Mouse (Mus musculus) urinary bladder, adult 18-20 months (tissue): Measurements from ENCODE around the gene Loxl4.

Experiments used
- DNase-seq, 2 experiments: peaks; one replicate each; pipeline ENCODE4 v3.0.0; 2022; ENCODE audit warnings: low spot score in 2 of 2, mixed read lengths in 2 of 2

Loxl4 gene

GRCm38 (mm10) chr19:42609716-42610115, 2.9 kb downstream of the Loxl4 start:
- no peak for DNase-seq

- no peak for DNase-seq
Observed at GRCm38 (mm10) chr19:42608082-42608481, 4.5 kb downstream of the Loxl4 start.

GRCm38 (mm10) chr19:42602576-42602975, 10.0 kb downstream of the Loxl4 start:
- no peak for DNase-seq

- DNase-seq = no peak
Observed at GRCm38 (mm10) chr19:42602041-42602440, 10.6 kb downstream of the Loxl4 start.

GRCm38 (mm10) chr19:42601445-42601844, 11.2 kb downstream of the Loxl4 start:
- DNase-seq = no peak

- no peak for DNase-seq
Observed at GRCm38 (mm10) chr19:42600591-42600990, 12.0 kb downstream of the Loxl4 start.

- no peak for DNase-seq
Observed at GRCm38 (mm10) chr19:42599891-42600290, 12.7 kb downstream of the Loxl4 start.

- DNase-seq = peak; percentile 14 to 28
Observed at GRCm38 (mm10) chr19:42597896-42598295, 14.7 kb downstream of the Loxl4 start.

- DNase-seq = no peak
Observed at GRCm38 (mm10) chr19:42597286-42597685, 15.3 kb downstream of the Loxl4 start.

GRCm38 (mm10) chr19:42595066-42595465, 17.5 kb downstream of the Loxl4 start:
- DNase-seq = no peak

- DNase-seq = no peak
Observed at GRCm38 (mm10) chr19:42593456-42593855, 19.2 kb downstream of the Loxl4 start.

- DNase-seq = no peak
Observed at GRCm38 (mm10) chr19:42591534-42591933, 21.1 kb downstream of the Loxl4 start.

- no peak for DNase-seq
Observed at GRCm38 (mm10) chr19:42589246-42589645, 23.4 kb downstream of the Loxl4 start.

GRCm38 (mm10) chr19:42587704-42588103, 24.9 kb downstream of the Loxl4 start:
- DNase-seq = no peak

- DNase-seq = no peak
Observed at GRCm38 (mm10) chr19:42584188-42584587, 28.4 kb downstream of the Loxl4 start.

- DNase-seq = no peak
Observed at GRCm38 (mm10) chr19:42583677-42584076, 28.9 kb downstream of the Loxl4 start.

GRCm38 (mm10) chr19:42582811-42583370, 29.7 kb downstream of the Loxl4 start:
- DNase-seq = no peak

GRCm38 (mm10) chr19:42580701-42581100, 31.9 kb downstream of the Loxl4 start:
- DNase-seq = no peak

GRCm38 (mm10) chr19:42578631-42579030, 34.0 kb downstream of the Loxl4 start:
- DNase-seq = no peak

GRCm38 (mm10) chr19:42576856-42577255, 35.8 kb downstream of the Loxl4 start:
- DNase-seq = no peak

GRCm38 (mm10) chr19:42575317-42575716, 37.3 kb downstream of the Loxl4 start:
- no peak for DNase-seq

GRCm38 (mm10) chr19:42571291-42571690, 41.3 kb downstream of the Loxl4 start:
- no peak for DNase-seq

GRCm38 (mm10) chr19:42569076-42569475, 43.5 kb downstream of the Loxl4 start:
- DNase-seq = no peak

- no peak for DNase-seq
Observed at GRCm38 (mm10) chr19:42567020-42567419, 45.6 kb downstream of the Loxl4 start.
